Mouse (Mus musculus): ENCODE measurements around the gene Eps8. TPM values are rescaled to one million over a fixed set of nuclear protein-coding genes. Genes with fewer than 3 reads are reported as not detected.

Gene Eps8
- polyA plus RNA-seq, 1 experiment from 2014 or later = 16.2 TPM

- Histone ChIP-seq H3K9ac (no peak overlapping the region), H3K27me3 (replicated peaks) (no peaks in the 10 kb centered on the region), H3K4me1 (replicated peaks) (peaks cover 18% of the 10 kb centered on the region), H3K4me3 (no peak overlapping the region), H3K27ac (ENCODE audit: poor library complexity, severe bottlenecking) (no peak overlapping the region), H3K4me2 (no peak overlapping the region), H3K36me3 (peaks cover 15% of the 10 kb centered on the region), H3K9me3 (replicated peaks) (peaks cover 11% of the 10 kb centered on the region)
- ATAC-seq (ENCODE audit: insufficient number of reproducible peaks, low FRiP score) = no peak
- 71% methylated on average over 1 of the region's 1 CpGs for WGBS
Measured at GRCm38 (mm10) chr6:137473433-137473832, 181.2 kb downstream of the Eps8 start.

- H3K36me3 ChIP-seq = peaks cover 12% of the 10 kb centered on the region
- no peak overlapping the region for H3K9ac ChIP-seq
- no peaks in the 10 kb centered on the region for H3K27me3 ChIP-seq (replicated peaks)
- H3K27ac ChIP-seq (ENCODE audit: poor library complexity, severe bottlenecking) = 0 out of 2 replicates have a peak overlapping the region, but pooled peaks have one; percentile 94
- WGBS = 85% methylated on average over 9 of the region's 9 CpGs
- peaks cover 11% of the 10 kb centered on the region for H3K9me3 ChIP-seq (replicated peaks)
- ATAC-seq (ENCODE audit: insufficient number of reproducible peaks, low FRiP score) = no peak
- peaks cover 21% of the 10 kb centered on the region for H3K4me1 ChIP-seq (replicated peaks)
- H3K4me3 ChIP-seq = no peak overlapping the region
- H3K4me2 ChIP-seq = no peak overlapping the region
Measured at GRCm38 (mm10) chr6:137472129-137472528, 182.5 kb downstream of the Eps8 start.

DNA sequence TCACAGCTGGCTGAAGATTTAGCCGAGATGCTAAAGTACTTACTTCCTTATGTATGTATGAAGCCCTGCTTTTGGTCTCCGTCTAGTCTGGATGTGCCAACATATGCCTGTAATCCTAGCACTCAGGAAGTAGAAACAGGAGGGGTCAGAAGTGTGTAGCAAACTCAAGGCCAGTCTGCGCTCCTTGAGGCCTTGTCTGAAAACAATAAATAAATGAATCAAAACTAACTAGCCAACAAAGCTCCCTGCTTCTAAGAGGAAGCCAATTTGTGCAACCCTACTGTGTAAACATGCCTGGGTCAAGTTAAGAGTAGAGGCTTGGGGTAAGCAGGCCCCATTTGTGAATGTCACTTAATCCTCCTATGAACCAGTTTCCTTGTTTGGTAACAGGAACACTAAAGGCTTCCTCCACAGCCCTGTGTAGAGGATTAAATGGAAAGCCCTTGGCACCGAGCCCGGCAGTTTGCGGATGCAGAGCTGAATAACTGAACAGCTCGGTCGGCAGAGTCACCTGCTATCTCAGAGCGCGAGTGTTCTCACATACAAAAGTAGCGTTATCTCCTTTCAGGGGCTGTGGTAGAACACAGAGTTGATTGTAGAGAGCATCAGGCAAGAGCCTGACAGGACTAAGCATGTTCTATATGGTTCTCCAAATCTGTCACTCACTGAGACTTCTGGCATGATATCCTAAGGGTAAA is 183.6 kb downstream of the Eps8 start:
- Histone ChIP-seq H3K27me3 (replicated peaks) (no peaks in the 10 kb centered on the region), H3K27ac (ENCODE audit: poor library complexity, severe bottlenecking) (peak overlapping the region; percentile 94), H3K4me1 (replicated peaks) (peaks cover 24% of the 10 kb centered on the region), H3K9me3 (replicated peaks) (peaks cover 4% of the 10 kb centered on the region), H3K36me3 (peaks cover 3% of the 10 kb centered on the region), H3K4me2 (peak overlapping the region; percentile 5; the same call in 1 of the 2 replicates), H3K4me3 (no peak overlapping the region), H3K9ac (no peak overlapping the region)
- ATAC-seq (ENCODE audit: insufficient number of reproducible peaks, low FRiP score) = peak; percentile 86
- WGBS = 17% methylated on average over 11 of the region's 11 CpGs

DNA sequence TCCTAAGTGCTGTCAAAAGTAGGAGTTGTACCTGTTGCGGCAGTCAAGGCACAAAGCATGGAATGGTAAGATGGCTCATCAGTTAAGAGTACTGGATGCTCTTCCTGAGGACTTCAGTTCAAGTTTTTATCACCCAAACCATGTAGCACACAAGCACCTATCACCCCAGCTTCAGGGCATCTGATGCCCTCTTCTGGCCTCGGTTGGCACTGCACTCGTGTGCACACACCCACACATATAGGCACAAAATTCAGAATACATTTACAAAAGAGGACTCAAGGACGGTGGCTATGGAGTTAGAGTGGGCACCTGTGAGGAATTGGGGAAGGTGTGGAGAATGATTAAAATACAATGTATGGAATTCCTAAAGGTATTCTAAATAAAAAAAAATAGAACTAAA is 185.1 kb downstream of the Eps8 start:
- Histone ChIP-seq H3K4me2 (no peak overlapping the region), H3K4me3 (no peak overlapping the region), H3K9me3 (replicated peaks) (no peaks in the 10 kb centered on the region), H3K4me1 (replicated peaks) (peaks cover 35% of the 10 kb centered on the region), H3K9ac (no peak overlapping the region), H3K27ac (ENCODE audit: poor library complexity, severe bottlenecking) (no peak overlapping the region), H3K27me3 (replicated peaks) (no peaks in the 10 kb centered on the region), H3K36me3 (no peaks in the 10 kb centered on the region)
- 95% methylated on average over 4 of the region's 4 CpGs for WGBS
- ATAC-seq (ENCODE audit: insufficient number of reproducible peaks, low FRiP score) = no peak

DNA sequence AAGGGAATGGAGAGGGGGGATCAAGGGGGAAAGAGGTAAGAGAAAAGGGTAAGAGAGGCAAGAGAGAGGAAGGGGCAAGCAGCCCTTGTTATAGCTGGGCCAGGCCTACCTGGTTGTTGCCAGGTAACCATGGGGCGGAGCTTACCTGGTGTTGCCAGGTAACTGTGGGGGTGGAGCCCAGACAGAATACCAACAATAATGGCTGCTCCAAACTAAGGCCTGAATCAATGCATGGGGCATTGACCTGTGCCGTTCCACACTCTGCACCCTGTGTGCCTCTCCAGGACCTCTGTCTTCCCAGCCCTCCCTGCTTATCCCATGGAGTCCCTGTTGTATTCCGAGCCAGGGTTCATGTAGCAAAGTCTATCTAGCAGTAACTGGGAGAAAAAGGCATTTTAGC is 187.0 kb downstream of the Eps8 start:
- H3K4me3 ChIP-seq = no peak overlapping the region
- no peak overlapping the region for H3K4me2 ChIP-seq
- no peak for ATAC-seq (ENCODE audit: insufficient number of reproducible peaks, low FRiP score)
- H3K36me3 ChIP-seq = no peaks in the 10 kb centered on the region
- WGBS = 89% methylated on average over 3 of the region's 3 CpGs
- no peaks in the 10 kb centered on the region for H3K9me3 ChIP-seq (replicated peaks)
- peaks cover 46% of the 10 kb centered on the region for H3K4me1 ChIP-seq (replicated peaks)
- no peaks in the 10 kb centered on the region for H3K27me3 ChIP-seq (replicated peaks)
- H3K9ac ChIP-seq = no peak overlapping the region
- H3K27ac ChIP-seq (ENCODE audit: poor library complexity, severe bottlenecking) = no peak overlapping the region

- no peaks in the 10 kb centered on the region for H3K9me3 ChIP-seq (replicated peaks)
- peak overlapping the region; percentile 45; the same call in 1 of the 2 replicates for H3K27ac ChIP-seq (ENCODE audit: poor library complexity, severe bottlenecking)
- H3K4me2 ChIP-seq = no peak overlapping the region
- WGBS = 68% methylated on average over 2 of the region's 2 CpGs
- no peak for ATAC-seq (ENCODE audit: insufficient number of reproducible peaks, low FRiP score)
- H3K4me3 ChIP-seq = no peak overlapping the region
- H3K36me3 ChIP-seq = no peaks in the 10 kb centered on the region
- peaks cover 41% of the 10 kb centered on the region for H3K4me1 ChIP-seq (replicated peaks)
- H3K27me3 ChIP-seq (replicated peaks) = no peaks in the 10 kb centered on the region
- no peak overlapping the region for H3K9ac ChIP-seq
Measured at GRCm38 (mm10) chr6:137466256-137466655, 188.4 kb downstream of the Eps8 start.

DNA sequence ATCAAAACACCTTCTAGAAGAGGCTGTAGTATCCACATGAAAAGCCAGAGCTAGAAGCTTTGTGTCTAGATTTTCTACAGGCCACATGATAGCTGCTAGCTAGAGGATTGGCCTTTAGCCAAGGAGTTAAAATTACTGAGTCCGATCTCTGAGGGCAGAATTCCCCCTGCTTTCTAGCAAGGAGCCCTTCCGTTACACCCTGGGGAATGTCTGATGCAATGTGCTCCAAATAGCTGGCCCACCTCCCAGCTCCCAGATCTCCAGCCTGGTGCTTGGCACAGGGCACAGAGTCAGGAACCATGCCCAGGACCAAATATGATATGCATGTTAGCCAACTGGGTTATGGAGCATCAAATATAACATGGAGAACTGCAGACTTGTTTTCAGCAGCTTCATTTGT is 189.4 kb downstream of the Eps8 start:
- Histone ChIP-seq H3K4me3 (no peak overlapping the region), H3K9ac (no peak overlapping the region), H3K4me2 (no peak overlapping the region), H3K27me3 (replicated peaks) (no peaks in the 10 kb centered on the region), H3K36me3 (no peaks in the 10 kb centered on the region), H3K9me3 (replicated peaks) (no peaks in the 10 kb centered on the region), H3K4me1 (replicated peaks) (peaks cover 31% of the 10 kb centered on the region), H3K27ac (ENCODE audit: poor library complexity, severe bottlenecking) (peak overlapping the region; percentile 74)
- WGBS = 6% methylated on average over 2 of the region's 2 CpGs
- ATAC-seq (ENCODE audit: insufficient number of reproducible peaks, low FRiP score) = peak; percentile 69

DNA sequence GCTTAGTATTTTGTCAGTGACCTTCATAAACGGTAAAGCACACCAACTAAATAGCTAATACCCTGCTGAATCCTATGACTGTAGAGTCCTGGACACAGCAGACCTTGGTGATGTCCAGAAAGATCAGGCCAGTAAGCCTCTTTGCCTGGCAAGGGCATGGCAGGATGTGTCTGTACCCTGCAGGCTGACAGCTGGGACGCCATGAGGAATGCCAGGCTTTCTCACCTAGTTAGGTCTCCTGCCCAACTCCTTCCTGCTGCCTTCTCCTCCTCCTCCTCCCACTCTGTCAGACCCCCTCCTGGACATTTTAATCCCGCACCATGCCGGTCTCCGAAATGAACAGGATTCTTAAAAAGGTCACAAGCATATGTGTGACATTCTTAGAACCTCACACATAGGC is 190.9 kb downstream of the Eps8 start:
- 69% methylated on average over 5 of the region's 5 CpGs for WGBS
- Histone ChIP-seq H3K9ac (no peak overlapping the region), H3K4me3 (no peak overlapping the region), H3K36me3 (no peaks in the 10 kb centered on the region), H3K4me1 (replicated peaks) (peaks cover 31% of the 10 kb centered on the region), H3K27me3 (replicated peaks) (no peaks in the 10 kb centered on the region), H3K27ac (ENCODE audit: poor library complexity, severe bottlenecking) (no peak overlapping the region), H3K9me3 (replicated peaks) (no peaks in the 10 kb centered on the region), H3K4me2 (no peak overlapping the region)
- no peak for ATAC-seq (ENCODE audit: insufficient number of reproducible peaks, low FRiP score)

DNA sequence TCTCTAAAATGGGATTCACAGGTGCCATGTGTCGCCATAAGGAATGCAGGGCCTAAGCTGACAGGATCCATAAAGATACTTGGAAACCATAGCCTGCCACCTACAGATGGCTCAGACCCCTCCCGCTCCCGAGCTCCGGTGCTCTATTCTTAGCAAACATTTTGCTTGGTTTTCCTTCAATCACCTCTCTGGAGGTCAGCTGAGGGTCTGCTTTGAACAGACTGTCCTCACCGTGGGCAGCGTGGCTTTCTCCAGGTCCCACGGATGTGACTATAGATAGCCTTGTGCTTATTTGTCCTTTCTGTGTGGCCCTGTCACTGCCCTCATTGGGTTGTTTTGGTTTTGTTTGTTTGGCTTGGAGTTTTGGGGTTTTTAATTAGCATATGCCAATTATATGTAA is 196.5 kb downstream of the Eps8 start:
- Histone ChIP-seq H3K9ac (no peak overlapping the region), H3K27ac (ENCODE audit: poor library complexity, severe bottlenecking) (no peak overlapping the region)
- 35% methylated on average over 7 of the region's 7 CpGs for WGBS

GRCm38 (mm10) chr6:137457210-137457609 is 197.5 kb downstream of the Eps8 start:
- H3K4me3 ChIP-seq = no peak overlapping the region
- ATAC-seq (ENCODE audit: insufficient number of reproducible peaks, low FRiP score) = 0 out of 2 replicates have a peak, but pooled peaks have one; percentile 59
- H3K27ac ChIP-seq (ENCODE audit: poor library complexity, severe bottlenecking) = peak overlapping the region; percentile 58
- no peak overlapping the region for H3K9ac ChIP-seq
- peaks cover 29% of the 10 kb centered on the region for H3K4me1 ChIP-seq (replicated peaks)
- no peak overlapping the region; the same call in 1 of the 2 replicates for H3K4me2 ChIP-seq
- no peaks in the 10 kb centered on the region for H3K36me3 ChIP-seq
- H3K9me3 ChIP-seq (replicated peaks) = no peaks in the 10 kb centered on the region
- 16% methylated on average over 7 of the region's 7 CpGs for WGBS
- H3K27me3 ChIP-seq (replicated peaks) = no peaks in the 10 kb centered on the region

More for the DNA sequence above, 196.5 kb downstream of the Eps8 start:
- no peaks in the 10 kb centered on the region for H3K9me3 ChIP-seq (replicated peaks)
- peaks cover 29% of the 10 kb centered on the region for H3K4me1 ChIP-seq (replicated peaks)
- ATAC-seq (ENCODE audit: insufficient number of reproducible peaks, low FRiP score) = no peak
- H3K4me2 ChIP-seq = no peak overlapping the region
- no peaks in the 10 kb centered on the region for H3K36me3 ChIP-seq
- H3K4me3 ChIP-seq = no peak overlapping the region
- no peaks in the 10 kb centered on the region for H3K27me3 ChIP-seq (replicated peaks)

- H3K27ac ChIP-seq (ENCODE audit: poor library complexity, severe bottlenecking) = 0 out of 2 replicates have a peak overlapping the region, but pooled peaks have one; percentile 17
- peak; percentile 54 for ATAC-seq (ENCODE audit: insufficient number of reproducible peaks, low FRiP score)
- peaks cover 29% of the 10 kb centered on the region for H3K4me1 ChIP-seq (replicated peaks)
- no peak overlapping the region for H3K9ac ChIP-seq
- peak overlapping the region; percentile 53 for H3K4me2 ChIP-seq
- peak overlapping the region; percentile 21; the same call in 1 of the 2 replicates for H3K4me3 ChIP-seq
- no peaks in the 10 kb centered on the region for H3K36me3 ChIP-seq
- 18% methylated on average over 7 of the region's 7 CpGs for WGBS
- no peaks in the 10 kb centered on the region for H3K27me3 ChIP-seq (replicated peaks)
- H3K9me3 ChIP-seq (replicated peaks) = no peaks in the 10 kb centered on the region
Measured at GRCm38 (mm10) chr6:137456064-137456463, 198.6 kb downstream of the Eps8 start.

All from heart, embryonic 12.5 days (tissue).